Mouse (Mus musculus): ENCODE data around the gene Pip4p1. TPM values are rescaled to one million over a fixed set of nuclear protein-coding genes. Genes with fewer than 3 reads are reported as not detected.
"Not testable (repeated sequence)": the region's sequence is repeated elsewhere in the genome, so short reads cannot be mapped to it uniquely, and the experiment has no call there.

Pip4p1 gene
- polyA plus RNA-seq, 1 experiment, result 93.2 TPM

- H3K36me3 ChIP-seq (ENCODE audit: control insufficient read depth, insufficient read depth, low read length), result 0 out of 2 replicates have a peak, but pooled peaks cover 6% of the 10 kb centered on the region
- H3K4me3 ChIP-seq (ENCODE audit: control insufficient read depth, insufficient read depth, low read length), result no peak overlapping the region
- no peak for TF ChIP-seq POLR2A (IDR thresholded peaks at IDR 0.05; ENCODE audit: control insufficient read depth, extremely low read depth, insufficient read depth, low read length, poor library complexity)
- TF ChIP-seq CTCF (IDR thresholded peaks at IDR 0.05; ENCODE audit: borderline replicate concordance, control insufficient read depth, extremely low read depth, insufficient read depth, low read length, poor library complexity), result no peak
- WGBS, result 92% methylated on average over 10 of the region's 10 CpGs
- H3K4me1 ChIP-seq (replicated peaks; ENCODE audit: control insufficient read depth, insufficient read depth, low read length), result no peaks in the 10 kb centered on the region
- no peaks in the 10 kb centered on the region for H3K27me3 ChIP-seq (ENCODE audit: control insufficient read depth, insufficient read depth, low read length)
- H3K27ac ChIP-seq (ENCODE audit: control insufficient read depth, insufficient read depth, low read length), result no peak overlapping the region
- DNase-seq, result no peak
Observed at GRCm38 (mm10) chr14:50955487-50955886, 24.8 kb upstream of the Pip4p1 start.

DNA sequence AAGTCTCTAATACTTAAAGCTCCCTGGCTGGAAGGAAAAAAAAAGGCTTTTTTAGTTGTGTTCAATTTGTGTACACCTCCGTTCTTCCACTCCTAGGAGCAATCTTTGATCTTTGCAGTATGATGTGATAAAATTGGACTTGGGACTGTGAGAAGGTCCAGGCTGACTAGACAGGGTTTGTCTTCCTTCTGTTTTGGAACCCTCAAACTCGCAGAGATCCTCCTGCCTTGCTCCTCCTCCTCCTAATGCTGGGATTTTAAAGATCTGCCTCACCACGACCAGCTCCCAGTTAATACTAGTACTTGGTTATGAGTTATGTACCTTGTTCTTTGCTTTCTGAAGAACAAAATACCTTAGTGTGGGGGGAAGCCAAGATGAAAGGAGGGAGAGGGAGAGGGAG lies 14.9 kb upstream of the Pip4p1 start:
- WGBS, result 9% methylated on average over 3 of the region's 3 CpGs
- not testable (repeated sequence) for DNase-seq; H3K36me3 ChIP-seq (ENCODE audit: control insufficient read depth, insufficient read depth, low read length); H3K4me1 ChIP-seq (replicated peaks; ENCODE audit: control insufficient read depth, insufficient read depth, low read length); H3K27me3 ChIP-seq (ENCODE audit: control insufficient read depth, insufficient read depth, low read length); H3K27ac ChIP-seq (ENCODE audit: control insufficient read depth, insufficient read depth, low read length); H3K4me3 ChIP-seq (ENCODE audit: control insufficient read depth, insufficient read depth, low read length)

DNA sequence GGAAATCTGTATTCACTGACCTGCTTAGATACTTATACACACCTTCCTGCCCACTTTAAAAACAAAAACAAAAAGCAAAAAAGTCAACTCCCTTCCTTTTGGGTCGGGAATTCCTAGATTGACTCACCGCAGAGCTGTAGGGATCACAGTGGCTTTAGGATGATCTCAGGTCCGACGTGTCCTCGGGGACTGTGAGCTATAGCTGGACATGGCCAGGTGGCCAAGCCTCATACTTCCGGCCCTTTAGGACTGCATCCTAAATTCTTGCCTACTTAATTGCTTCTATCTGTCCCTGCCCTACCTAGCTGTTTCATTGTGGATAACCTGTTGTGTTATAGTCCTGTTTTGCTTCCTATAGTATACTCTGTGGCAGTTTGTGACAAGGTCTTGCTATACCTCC lies 14.4 kb upstream of the Pip4p1 start:
- not testable (repeated sequence) for H3K27me3 ChIP-seq (ENCODE audit: control insufficient read depth, insufficient read depth, low read length); H3K27ac ChIP-seq (ENCODE audit: control insufficient read depth, insufficient read depth, low read length); H3K36me3 ChIP-seq (ENCODE audit: control insufficient read depth, insufficient read depth, low read length); DNase-seq; H3K4me1 ChIP-seq (replicated peaks; ENCODE audit: control insufficient read depth, insufficient read depth, low read length)
- WGBS, result 5% methylated on average over 6 of the region's 6 CpGs
- peak overlapping the region; percentile 49; the same call in 1 of the 2 replicates for H3K4me3 ChIP-seq (ENCODE audit: control insufficient read depth, insufficient read depth, low read length)

DNA sequence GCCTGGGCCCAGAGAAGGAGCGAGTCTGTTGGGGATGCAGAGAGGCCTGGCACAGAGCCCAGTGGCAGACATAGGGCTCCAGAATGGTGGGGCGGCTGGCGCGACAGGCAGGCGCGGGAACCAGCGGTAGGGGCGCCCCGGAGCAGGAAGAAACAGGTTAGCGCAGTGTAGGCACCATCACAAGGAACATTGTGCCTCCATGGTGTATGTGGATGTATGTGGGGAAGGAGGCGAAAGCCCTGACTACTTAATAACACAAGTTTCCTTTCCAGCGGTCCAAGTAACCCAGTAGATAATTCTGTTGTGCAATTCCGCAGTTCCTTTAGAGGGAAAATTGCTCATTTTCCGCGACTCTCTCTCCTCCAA lies 14.0 kb upstream of the Pip4p1 start:
- H3K4me1 ChIP-seq (replicated peaks; ENCODE audit: control insufficient read depth, insufficient read depth, low read length); H3K27me3 ChIP-seq (ENCODE audit: control insufficient read depth, insufficient read depth, low read length); H3K36me3 ChIP-seq (ENCODE audit: control insufficient read depth, insufficient read depth, low read length): not testable (repeated sequence)
- peak; percentile 77 for DNase-seq
- Histone ChIP-seq H3K27ac (ENCODE audit: control insufficient read depth, insufficient read depth, low read length) (peak overlapping the region; percentile 47; the same call in 1 of the 2 replicates), H3K4me3 (ENCODE audit: control insufficient read depth, insufficient read depth, low read length) (peak overlapping the region; percentile 49)
- WGBS, result 1% methylated on average over 15 of the region's 15 CpGs

GRCm38 (mm10) chr14:50943932-50944667 lies 13.4 kb upstream of the Pip4p1 start, which contains the start of gene Gm49342:
Gene Gm49342, plus strand, starts transcription at chr14:50944517.
- no peaks in the 10 kb centered on the region for H3K27me3 ChIP-seq (ENCODE audit: control insufficient read depth, insufficient read depth, low read length)
- peak within 1 kb of the TSS; percentile 49 for H3K4me3 ChIP-seq (ENCODE audit: control insufficient read depth, insufficient read depth, low read length)
- peak; percentile 82 for DNase-seq
- 3% methylated on average over 31 of the region's 31 CpGs for WGBS
- H3K27ac ChIP-seq (ENCODE audit: control insufficient read depth, insufficient read depth, low read length), result peak within 1 kb of the TSS; percentile 47
- no peaks in the 10 kb centered on the region; the same call in 1 of the 2 replicates for H3K36me3 ChIP-seq (ENCODE audit: control insufficient read depth, insufficient read depth, low read length)
- TF ChIP-seq CTCF (IDR thresholded peaks at IDR 0.05; ENCODE audit: borderline replicate concordance, control insufficient read depth, extremely low read depth, insufficient read depth, low read length, poor library complexity) (peak; percentile 61; the same call in 1 of the 2 replicates), POLR2A (IDR thresholded peaks at IDR 0.05; ENCODE audit: control insufficient read depth, extremely low read depth, insufficient read depth, low read length, poor library complexity) (peak; percentile 40; the same call in 1 of the 2 replicates)
- H3K4me1 ChIP-seq (replicated peaks; ENCODE audit: control insufficient read depth, insufficient read depth, low read length), result peaks cover 7% of the 10 kb centered on the region

- H3K36me3 ChIP-seq (ENCODE audit: control insufficient read depth, insufficient read depth, low read length), result no peaks in the 10 kb centered on the region
- H3K4me3 ChIP-seq (ENCODE audit: control insufficient read depth, insufficient read depth, low read length), result no peak overlapping the region
- WGBS, result 21% methylated on average over 2 of the region's 2 CpGs
- no peak for DNase-seq
- no peaks in the 10 kb centered on the region for H3K27me3 ChIP-seq (ENCODE audit: control insufficient read depth, insufficient read depth, low read length)
- TF ChIP-seq POLR2A (IDR thresholded peaks at IDR 0.05; ENCODE audit: control insufficient read depth, extremely low read depth, insufficient read depth, low read length, poor library complexity), result no peak
- TF ChIP-seq CTCF (IDR thresholded peaks at IDR 0.05; ENCODE audit: borderline replicate concordance, control insufficient read depth, extremely low read depth, insufficient read depth, low read length, poor library complexity), result no peak
- peaks cover 3% of the 10 kb centered on the region for H3K4me1 ChIP-seq (replicated peaks; ENCODE audit: control insufficient read depth, insufficient read depth, low read length)
- H3K27ac ChIP-seq (ENCODE audit: control insufficient read depth, insufficient read depth, low read length), result no peak overlapping the region
Observed at GRCm38 (mm10) chr14:50938940-50939339, 8.3 kb upstream of the Pip4p1 start.

GRCm38 (mm10) chr14:50938119-50938908 lies 7.7 kb upstream of the Pip4p1 start:
- H3K4me1 ChIP-seq (replicated peaks; ENCODE audit: control insufficient read depth, insufficient read depth, low read length), result no peaks in the 10 kb centered on the region; the same call in 1 of the 2 replicates
- no peak for DNase-seq
- WGBS, result 96% methylated on average over 3 of the region's 3 CpGs
- H3K36me3 ChIP-seq (ENCODE audit: control insufficient read depth, insufficient read depth, low read length), result no peaks in the 10 kb centered on the region
- H3K4me3 ChIP-seq (ENCODE audit: control insufficient read depth, insufficient read depth, low read length), result no peak overlapping the region
- H3K27me3 ChIP-seq (ENCODE audit: control insufficient read depth, insufficient read depth, low read length), result no peaks in the 10 kb centered on the region
- H3K27ac ChIP-seq (ENCODE audit: control insufficient read depth, insufficient read depth, low read length), result no peak overlapping the region
- TF ChIP-seq CTCF (IDR thresholded peaks at IDR 0.05; ENCODE audit: borderline replicate concordance, control insufficient read depth, extremely low read depth, insufficient read depth, low read length, poor library complexity) (no peak), POLR2A (IDR thresholded peaks at IDR 0.05; ENCODE audit: control insufficient read depth, extremely low read depth, insufficient read depth, low read length, poor library complexity) (no peak)

Measured in thymus, adult 2 months (tissue).